Mouse (Mus musculus): ENCODE results near the gene Ptprg.

DNA sequence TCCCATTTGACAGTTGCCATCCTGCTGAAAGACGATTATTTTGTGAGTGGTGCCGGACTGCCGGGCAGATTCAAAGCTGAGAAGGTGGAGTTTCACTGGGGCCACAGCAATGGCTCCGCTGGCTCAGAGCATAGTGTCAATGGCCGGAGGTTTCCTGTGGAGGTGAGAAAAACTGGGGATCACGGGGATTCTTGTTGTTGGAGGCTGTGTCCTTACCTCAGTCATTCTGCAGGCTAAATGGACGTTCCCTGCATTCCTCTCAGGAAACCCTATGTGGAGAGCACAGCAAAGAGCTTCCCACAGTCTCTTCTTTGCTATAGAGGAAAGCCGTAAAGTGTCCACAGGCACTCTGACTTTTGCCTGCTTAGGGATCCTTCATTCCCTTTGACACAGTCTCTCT, 409.2 kb downstream of the Ptprg start:
- TF ChIP-seq POLR2A (IDR thresholded peaks at IDR 0.05; ENCODE audit: low read depth, low read length) (no peak), CTCF (IDR thresholded peaks at IDR 0.05; ENCODE audit: borderline replicate concordance, insufficient read depth, low read length) (no peak)

All from embryonic fibroblast, embryonic 13.5 days (primary cell).